Mouse (Mus musculus) heart, postnatal 14 days (tissue): Measurements from ENCODE around the gene Tshz2. TPM values are rescaled to one million over a fixed set of nuclear protein-coding genes. Genes with fewer than 3 reads are reported as not detected.
A peak's percentile ranks its signal among the peaks of the same experiment; 100 is the strongest.

ENCODE experiments used
- DNase-seq, 2 experiments: peaks; one replicate each; pipeline ENCODE4 v3.0.0; 2021 to 2022
- intact Hi-C: fragments of 180-260 bp; cut with DNase I; formaldehyde crosslinking; loops from one replicate; pipeline ENCODE4 v1.15.1; 2025
- total RNA-seq, 2 experiments: library from RNA; stranded (reverse); gene quantifications; 2 replicates each; pipeline ENCODE4 v1.2.3; 2021

The Tshz2 gene
- total RNA-seq, 2 experiments from 2014 or later, result 15.5 to 17.8 TPM

GRCm38 (mm10) chr2:169919111-169919695 lies 286.4 kb downstream of the Tshz2 start:
- no peak for DNase-seq
- intact Hi-C loops, result no loop called here

- intact Hi-C loops, result no loop called here
- DNase-seq, result no peak
Observed at GRCm38 (mm10) chr2:169924177-169924810, 291.5 kb downstream of the Tshz2 start.

GRCm38 (mm10) chr2:169925466-169925865 lies 292.7 kb downstream of the Tshz2 start:
- intact Hi-C loops, result no loop called here
- DNase-seq, result no peak

GRCm38 (mm10) chr2:169926016-169926415 lies 293.2 kb downstream of the Tshz2 start:
- intact Hi-C loops, result no loop called here
- no peak for DNase-seq

- intact Hi-C loops, result no loop called here
- DNase-seq, result no peak
Observed at GRCm38 (mm10) chr2:169927401-169927800, 294.6 kb downstream of the Tshz2 start.

- DNase-seq, result peak; percentile 6 to 28
- intact Hi-C loops, result no loop called here
Observed at GRCm38 (mm10) chr2:169928447-169929120, 295.8 kb downstream of the Tshz2 start.

GRCm38 (mm10) chr2:169929540-169930497 lies 297.0 kb downstream of the Tshz2 start:
- peak; percentile 24 to 40 for DNase-seq
- intact Hi-C loops, result no loop called here

GRCm38 (mm10) chr2:169935642-169936041 lies 302.8 kb downstream of the Tshz2 start:
- DNase-seq, result no peak
- intact Hi-C loops, result no loop called here

- DNase-seq, result no peak
- intact Hi-C loops, result no loop called here
Observed at GRCm38 (mm10) chr2:169940297-169941142, 307.7 kb downstream of the Tshz2 start.

GRCm38 (mm10) chr2:169943727-169944126 lies 310.9 kb downstream of the Tshz2 start:
- DNase-seq, result no peak
- intact Hi-C loops, result no loop called here

GRCm38 (mm10) chr2:169948139-169948538 lies 315.3 kb downstream of the Tshz2 start:
- no peak for DNase-seq
- intact Hi-C loops, result no loop called here

- DNase-seq, result peak in 1 of 2 experiments; percentile 13
Observed at GRCm38 (mm10) chr2:169951041-169951440, 318.2 kb downstream of the Tshz2 start.

GRCm38 (mm10) chr2:169952981-169953380 lies 320.2 kb downstream of the Tshz2 start:
- intact Hi-C loops, result no loop called here
- DNase-seq, result no peak

More at GRCm38 (mm10) chr2:169951041-169951440, 318.2 kb downstream of the Tshz2 start:
- intact Hi-C loops, result no loop called here

GRCm38 (mm10) chr2:169958736-169959573 lies 326.1 kb downstream of the Tshz2 start:
- intact Hi-C loops, result no loop called here
- DNase-seq, result no peak

- intact Hi-C loops, result no loop called here
- DNase-seq, result no peak
Observed at GRCm38 (mm10) chr2:169961463-169962230, 328.8 kb downstream of the Tshz2 start.

- no peak for DNase-seq
- intact Hi-C loops, result no loop called here
Observed at GRCm38 (mm10) chr2:169962231-169962600, 329.4 kb downstream of the Tshz2 start.

- intact Hi-C loops, result no loop called here
- DNase-seq, result no peak
Observed at GRCm38 (mm10) chr2:169962776-169963175, 330.0 kb downstream of the Tshz2 start.

- intact Hi-C loops, result no loop called here
- DNase-seq, result no peak
Observed at GRCm38 (mm10) chr2:169970481-169970880, 337.7 kb downstream of the Tshz2 start.
